Mouse (Mus musculus) bone marrow, adult 2 months (tissue): ENCODE results near the gene Gmpr2. TPM values are rescaled to one million over a fixed set of nuclear protein-coding genes. Genes with fewer than 3 reads are reported as not detected.

Experiments
- H3K27ac ChIP-seq: fragments of 200-500 bp; 2 replicates; pipeline ENCODE4 v1.5.1; 2012; ENCODE audit warnings: low read depth, mild to moderate bottlenecking, control low read depth, inconsistent platforms, low read length; ENCODE audit not compliant: control insufficient read depth, poor library complexity, insufficient read depth
- H3K4me1 ChIP-seq: fragments of 200-500 bp; 2 replicates; pipeline ENCODE4 v1.6.1; 2011; ENCODE audit warnings: low read length; ENCODE audit not compliant: control insufficient read depth, insufficient read depth
- H3K4me3 ChIP-seq: fragments of 200-500 bp; replicated peaks from 2 replicates; pipeline ENCODE3; 2011; ENCODE audit warnings: mild to moderate bottlenecking, low read depth, low read length, control low read depth; ENCODE audit not compliant: control insufficient read depth
- CTCF ChIP-seq: fragments of 200-500 bp; IDR thresholded peaks from 2 replicates; pipeline ENCODE4 v1.5.1; 2011; ENCODE audit warnings: low read length, control low read depth; ENCODE audit not compliant: control insufficient read depth, insufficient read depth
- POLR2A ChIP-seq: fragments of 200-500 bp; IDR thresholded peaks from 2 replicates; pipeline ENCODE4 v1.6.1; 2011; ENCODE audit warnings: low read depth, mild to moderate bottlenecking, control low read depth, low read length, borderline replicate concordance; ENCODE audit not compliant: control insufficient read depth
- WGBS: fragments of 180-500 bp; shearing (Covaris S2); methylation state at CpG from one replicate; pipeline ENCODE4 v1.1.7; 2018; 5-methylcytosine and 5-hydroxymethylcytosine counted together
- polyA plus RNA-seq: library from polyadenylated mRNA; stranded (reverse); fragments of >200 nt; gene quantifications from 2 replicates; pipeline ENCODE4 v1.2.4, GENCODE M21; 2011; ENCODE audit warnings: low replicate concordance; ENCODE audit not compliant: missing spikeins, insufficient read depth, insufficient read length

Gene Gmpr2
- polyA plus RNA-seq, 1 experiment: 18.3 TPM

DNA sequence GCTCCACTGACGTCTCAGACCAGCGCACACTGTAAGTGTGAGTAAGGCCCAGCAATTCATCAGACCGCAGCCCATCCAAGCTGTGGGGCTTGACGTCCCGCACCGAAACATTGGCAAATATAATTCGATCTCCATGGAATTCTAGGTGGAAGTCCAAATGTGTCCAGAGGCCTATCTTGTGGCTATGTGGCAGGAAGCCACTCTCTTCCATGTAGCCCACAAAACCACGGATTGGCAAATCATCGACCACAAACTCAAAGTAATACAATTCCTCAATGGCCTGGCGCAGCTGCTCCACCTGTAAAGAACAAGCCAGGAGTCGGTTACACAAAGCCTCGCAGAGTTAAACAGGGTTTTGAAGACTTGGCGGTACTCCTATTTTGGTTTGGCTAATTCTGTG lies 30.4 kb upstream of the Gmpr2 start:
- TF ChIP-seq CTCF: no peak
- TF ChIP-seq POLR2A: no peak
- peaks cover 4% of the 10 kb centered on the region for H3K4me1 ChIP-seq
- WGBS: 58% methylated on average over 13 of the region's 13 CpGs
- H3K27ac ChIP-seq: no peak overlapping the region
- H3K4me3 ChIP-seq: no peak overlapping the region

DNA sequence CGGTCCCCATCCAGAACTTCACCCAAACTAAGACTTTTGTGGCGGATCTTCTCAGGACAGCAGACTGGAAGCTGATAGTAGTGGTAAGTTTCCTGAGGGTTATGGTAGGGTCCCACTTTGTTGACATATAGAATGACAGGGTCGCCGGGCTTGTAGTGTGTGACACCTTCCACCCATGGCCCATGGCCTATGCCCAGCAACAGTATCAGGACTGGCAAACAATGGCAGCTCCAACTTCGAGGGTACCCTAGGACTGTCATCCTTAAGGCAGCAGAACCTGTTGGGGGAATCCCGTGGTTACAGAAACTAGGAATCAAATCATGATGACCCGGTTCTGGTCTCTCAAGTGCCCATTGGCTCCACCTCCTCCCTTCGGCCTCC lies 29.1 kb upstream of the Gmpr2 start:
- no peak for TF ChIP-seq POLR2A
- TF ChIP-seq CTCF: no peak

DNA sequence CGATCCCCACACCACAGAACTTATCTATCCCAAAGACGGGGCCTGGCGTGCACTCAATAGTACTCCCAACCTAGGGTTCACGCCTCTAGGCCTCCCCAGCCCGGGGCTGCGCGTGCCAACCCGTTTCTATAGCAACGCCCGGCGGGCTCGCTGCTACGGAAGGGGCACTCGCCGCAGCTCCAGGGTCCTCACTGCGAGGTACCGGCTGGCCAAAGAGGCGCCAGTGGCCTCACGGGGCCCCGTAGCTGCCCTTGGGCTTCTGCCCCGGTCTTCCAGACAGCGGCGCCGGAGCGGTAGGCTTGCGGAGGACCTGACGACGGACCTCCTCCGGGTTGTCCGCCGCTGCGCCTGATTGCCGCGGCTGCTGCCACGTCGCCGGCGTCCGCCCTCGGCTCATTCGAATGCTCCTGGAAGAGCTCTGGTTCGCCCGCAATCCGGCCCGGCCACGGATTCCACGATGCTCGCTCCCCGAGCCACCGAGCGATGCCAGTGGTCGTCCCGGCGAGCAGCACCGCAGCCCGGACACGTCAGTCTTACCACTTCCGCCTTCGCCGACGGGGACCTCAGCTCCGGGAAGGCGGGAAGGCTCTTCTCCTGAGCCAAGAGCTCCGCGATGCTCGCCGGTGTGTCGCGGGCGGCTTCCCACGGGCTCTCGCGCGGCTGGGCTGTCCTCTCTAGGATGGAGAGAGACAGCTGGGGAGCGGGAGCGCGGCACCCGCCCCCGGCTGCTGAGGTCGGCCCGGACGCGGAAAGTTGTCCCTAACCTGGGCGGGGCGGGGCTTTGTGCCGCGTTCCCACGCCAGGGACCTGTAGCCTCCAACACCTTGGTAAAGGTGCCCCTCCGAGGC lies 28.5 kb upstream of the Gmpr2 start, which contains the start of gene Tm9sf1:
Gene Tm9sf1 (minus strand): TSS at position 747 of the 848 bp plus-strand sequence.
- Histone ChIP-seq H3K27ac (peak within 1 kb of the TSS; percentile 89), H3K4me3 (peak within 1 kb of the TSS; percentile 97), H3K4me1 (peaks cover 4% of the 10 kb centered on the region)
- TF ChIP-seq CTCF: no peak; the same call in 1 of the 2 replicates
- peak; percentile 66; the same call in 1 of the 2 replicates for TF ChIP-seq POLR2A
- WGBS: under 1% methylated on average over 89 of the region's 89 CpGs

More for the DNA sequence above, 29.1 kb upstream of the Gmpr2 start:
- peak overlapping the region; percentile 89 for H3K27ac ChIP-seq
- peaks cover 4% of the 10 kb centered on the region for H3K4me1 ChIP-seq
- 22% methylated on average over 8 of the region's 8 CpGs for WGBS
- H3K4me3 ChIP-seq: peak overlapping the region; percentile 97

DNA sequence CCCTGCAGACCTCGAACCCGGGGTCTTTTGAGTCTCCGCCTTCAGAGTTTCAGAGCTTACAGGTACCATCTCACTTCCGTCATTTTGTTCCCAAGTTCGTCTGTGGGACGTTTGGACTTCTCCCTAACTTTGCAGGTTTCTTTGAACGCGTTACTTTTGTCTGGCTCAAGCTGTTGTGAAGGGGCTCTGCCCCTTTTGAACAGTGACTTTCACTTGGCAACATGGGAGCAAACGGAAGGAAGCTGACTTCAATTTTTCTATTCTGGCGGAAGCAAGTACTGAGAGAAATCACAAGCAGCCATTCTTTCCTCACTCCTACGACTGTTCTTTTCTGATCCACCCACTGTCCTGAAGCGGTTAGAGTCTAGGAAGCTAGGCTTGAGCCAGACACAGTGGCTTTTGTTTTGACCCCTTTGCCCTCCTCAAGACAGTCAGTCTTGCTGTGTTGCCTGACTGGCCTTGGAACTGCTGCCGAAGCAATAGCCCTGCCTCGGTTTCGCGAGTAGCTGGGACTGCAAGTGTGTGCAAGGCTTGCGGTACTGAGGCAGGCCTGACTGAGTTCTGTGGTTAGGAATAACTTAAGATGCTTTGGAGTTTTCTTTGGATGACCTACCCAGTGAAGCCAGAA lies 27.4 kb upstream of the Gmpr2 start:
- Histone ChIP-seq H3K27ac (0 out of 2 replicates have a peak overlapping the region, but pooled peaks have one; percentile 15), H3K4me1 (peaks cover 4% of the 10 kb centered on the region), H3K4me3 (peak overlapping the region; percentile 64)
- WGBS: 3% methylated on average over 17 of the region's 17 CpGs
- TF ChIP-seq CTCF: no peak
- TF ChIP-seq POLR2A: no peak

DNA sequence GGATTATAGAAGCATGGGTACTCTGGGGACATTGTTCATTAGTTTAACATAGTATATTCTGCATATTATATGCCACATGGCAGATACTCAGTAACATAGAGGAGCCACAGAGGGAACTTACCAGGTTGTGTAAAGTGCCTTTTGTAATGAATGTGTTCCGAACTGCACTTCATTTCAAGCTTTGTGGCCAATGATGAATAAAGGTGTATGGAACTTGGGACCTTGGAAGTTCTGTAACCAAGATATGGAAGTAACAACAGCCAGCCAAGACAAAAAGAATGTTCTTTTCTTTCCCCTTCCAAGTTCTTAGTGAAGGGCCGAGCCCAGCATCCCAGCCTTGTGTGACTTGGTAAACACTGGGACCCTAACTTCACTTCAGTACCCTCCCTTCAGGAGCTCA lies 21.9 kb upstream of the Gmpr2 start, which contains the start of gene Tssk4:
Gene Tssk4 (plus strand): TSS at position 301 of the 400 bp plus-strand sequence.
- 81% methylated on average over 2 of the region's 2 CpGs for WGBS
- H3K4me3 ChIP-seq: no peak within 1 kb of the TSS
- no peak within 1 kb of the TSS for H3K27ac ChIP-seq
- no peak for TF ChIP-seq CTCF
- no peak for TF ChIP-seq POLR2A
- no peaks in the 10 kb centered on the region for H3K4me1 ChIP-seq

DNA sequence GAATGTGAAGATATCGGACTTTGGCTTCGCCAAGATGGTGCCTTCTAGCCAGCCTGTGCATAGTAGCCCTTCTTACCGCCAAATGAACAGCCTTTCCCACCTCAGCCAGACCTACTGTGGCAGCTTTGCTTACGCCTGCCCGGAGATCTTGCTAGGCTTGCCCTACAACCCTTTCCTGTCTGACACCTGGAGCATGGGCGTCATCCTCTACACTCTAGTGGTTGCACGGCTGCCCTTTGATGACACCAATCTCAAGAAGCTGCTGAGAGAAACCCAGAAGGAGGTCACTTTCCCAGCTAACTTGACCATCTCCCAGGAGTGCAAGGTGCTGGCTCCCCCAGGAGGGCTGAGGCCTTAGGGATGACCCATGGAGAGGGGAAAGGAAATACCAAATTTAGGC lies 20.2 kb upstream of the Gmpr2 start:
- 81% methylated on average over 7 of the region's 7 CpGs for WGBS
- Histone ChIP-seq H3K27ac (no peak overlapping the region), H3K4me1 (no peaks in the 10 kb centered on the region), H3K4me3 (no peak overlapping the region)
- TF ChIP-seq POLR2A (no peak), CTCF (no peak)

DNA sequence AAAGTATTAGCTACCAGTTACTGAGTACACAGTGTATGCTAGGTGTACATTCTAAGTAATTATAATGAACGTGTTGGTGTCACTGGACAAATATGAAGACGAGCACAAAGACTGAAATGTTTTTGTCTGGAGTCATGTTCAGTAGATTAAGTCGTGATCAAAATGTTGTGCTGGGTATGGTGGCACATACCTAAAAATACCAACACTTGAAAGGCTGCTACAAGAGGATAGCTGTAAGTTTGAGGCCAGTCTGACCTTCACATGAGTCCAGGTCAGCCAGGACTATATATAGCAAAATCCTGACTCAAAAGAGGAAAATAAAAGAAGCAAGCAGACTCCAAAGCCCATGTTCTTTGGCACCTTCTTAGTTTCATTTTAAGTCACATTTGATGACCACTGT lies 14.8 kb upstream of the Gmpr2 start:
- H3K4me3 ChIP-seq: no peak overlapping the region
- no peak for TF ChIP-seq POLR2A
- no peak for TF ChIP-seq CTCF
- H3K4me1 ChIP-seq: no peaks in the 10 kb centered on the region
- H3K27ac ChIP-seq: no peak overlapping the region
- 75% methylated on average over 3 of the region's 3 CpGs for WGBS

DNA sequence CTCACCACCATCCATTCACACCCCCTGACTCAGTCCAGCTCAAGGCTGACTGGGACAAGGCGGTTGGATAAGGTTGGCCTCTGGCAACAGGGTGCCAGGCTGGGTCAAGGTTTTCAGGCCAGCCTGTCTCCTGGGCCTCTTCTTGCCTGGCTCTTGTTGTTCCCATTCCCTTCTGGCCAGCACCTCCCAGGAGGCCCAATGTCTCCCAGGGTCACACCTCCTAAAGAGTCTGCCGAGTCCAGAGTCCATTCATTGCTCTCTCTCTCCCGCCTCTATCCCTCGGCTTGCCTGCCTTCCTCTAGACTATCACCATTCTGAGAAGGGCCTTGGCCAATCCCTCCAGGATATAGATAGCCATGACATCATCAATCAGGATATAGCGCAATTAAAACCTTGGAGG lies 13.7 kb upstream of the Gmpr2 start:
- WGBS: 92% methylated on average over 5 of the region's 5 CpGs
- Histone ChIP-seq H3K4me3 (no peak overlapping the region), H3K4me1 (no peaks in the 10 kb centered on the region), H3K27ac (no peak overlapping the region)
- TF ChIP-seq POLR2A: no peak
- TF ChIP-seq CTCF: no peak
